Mouse (Mus musculus) midbrain, embryonic 11.5 days (tissue): ENCODE data around the gene 4930524B15Rik. TPM values are rescaled to one million over a fixed set of nuclear protein-coding genes. Genes with fewer than 3 reads are reported as not detected.

Experiments used
- ATAC-seq: fragments of 200-750 bp; cut with Nextera tagmentation; 2 replicates; pipeline ENCODE4 v1.8.0; 2017; ENCODE audit warnings: moderate TSS enrichment, moderate library complexity; ENCODE audit not compliant: low FRiP score
- DNase-seq: peaks from one replicate; pipeline ENCODE4 v3.0.0; 2015; ENCODE audit warnings: low spot score; ENCODE audit errors: missing footprints
- H3K27ac ChIP-seq: fragments of 300-500 bp; sonication (generic); 2 replicates; pipeline ENCODE4 v1.5.1; 2014; ENCODE audit warnings: low read depth, low read length
- H3K27me3 ChIP-seq: fragments of 300-500 bp; sonication (generic); 2 replicates; pipeline ENCODE4 v1.6.1; 2014; ENCODE audit warnings: mild to moderate bottlenecking, low read length, moderate library complexity, mixed read lengths; ENCODE audit not compliant: control insufficient read depth, insufficient read depth
- H3K36me3 ChIP-seq: fragments of 300-500 bp; sonication (generic); 2 replicates; pipeline ENCODE4 v1.6.1; 2014; ENCODE audit warnings: mild to moderate bottlenecking, low read length, moderate library complexity, mixed read lengths; ENCODE audit not compliant: control insufficient read depth, insufficient read depth
- H3K4me1 ChIP-seq: fragments of 300-500 bp; sonication (generic); 2 replicates; pipeline ENCODE4 v1.6.1; 2014; ENCODE audit warnings: low read length; ENCODE audit not compliant: control insufficient read depth, insufficient read depth
- H3K4me2 ChIP-seq: fragments of 300-500 bp; sonication (generic); 2 replicates; pipeline ENCODE4 v1.6.1; 2014; ENCODE audit warnings: mild to moderate bottlenecking, moderate library complexity
- H3K4me3 ChIP-seq: fragments of 300-500 bp; sonication (generic); 2 replicates; pipeline ENCODE4 v1.5.1; 2014; ENCODE audit warnings: low read depth, low read length
- H3K9ac ChIP-seq: fragments of 300-500 bp; sonication (generic); 2 replicates; pipeline ENCODE4 v1.6.1; 2014; ENCODE audit warnings: low read length
- H3K9me3 ChIP-seq: fragments of 300-500 bp; sonication (generic); 2 replicates; pipeline ENCODE4 v1.6.1; 2016; ENCODE audit warnings: low read length; ENCODE audit not compliant: control insufficient read depth
- WGBS: fragments of 180-500 bp; shearing (Covaris S2); extraction: QIAGEN DNeasy Blood & Tissue Kit; methylation state at CpG from one replicate; pipeline ENCODE4 v1.1.7; 2014; 5-methylcytosine and 5-hydroxymethylcytosine counted together
- polyA plus RNA-seq: library from polyadenylated mRNA; unstranded; fragments of >200 nt; fragmentation: Nextera tagmentation; extraction: Ambion mirVana; gene quantifications from 2 replicates; pipeline ENCODE4 v1.2.1, GENCODE M21; 2014

Gene 4930524B15Rik
- polyA plus RNA-seq = 0.22 and 0.39 TPM in 2 replicates

GRCm38 (mm10) chr11:31965256-31966134 is at the start of gene 4930524B15Rik:
4930524B15Rik (plus strand) TSS chr11:31965592.
- Histone ChIP-seq H3K4me1 (peaks cover 2% of the 10 kb centered on the region; the same call in 1 of the 2 replicates), H3K9me3 (no peaks in the 10 kb centered on the region), H3K27ac (no peak within 1 kb of the TSS), H3K36me3 (no peaks in the 10 kb centered on the region), H3K27me3 (no peaks in the 10 kb centered on the region), H3K4me2 (peak within 1 kb of the TSS; percentile 41), H3K4me3 (peak within 1 kb of the TSS; percentile 21), H3K9ac (peak within 1 kb of the TSS; percentile 63)
- 40% methylated on average over 49 of the region's 49 CpGs for WGBS
- ATAC-seq (peak; percentile 70), DNase-seq (peak; percentile 90)

- Histone ChIP-seq H3K4me2 (no peak overlapping the region), H3K9me3 (no peaks in the 10 kb centered on the region), H3K4me3 (no peak overlapping the region), H3K27me3 (no peaks in the 10 kb centered on the region), H3K36me3 (no peaks in the 10 kb centered on the region; the same call in 1 of the 2 replicates), H3K4me1 (no peaks in the 10 kb centered on the region), H3K27ac (no peak overlapping the region), H3K9ac (no peak overlapping the region)
- no peak for DNase-seq
- no peak for ATAC-seq
- WGBS = 89% methylated on average over 1 of the region's 1 CpGs
Measured at GRCm38 (mm10) chr11:31917769-31918168, 47.6 kb upstream of the 4930524B15Rik start.

- no peaks in the 10 kb centered on the region for H3K4me1 ChIP-seq
- no peak overlapping the region for H3K4me3 ChIP-seq
- ATAC-seq (no peak), DNase-seq (no peak)
- H3K9ac ChIP-seq = no peak overlapping the region
- no peaks in the 10 kb centered on the region for H3K36me3 ChIP-seq
- WGBS = 96% methylated on average over 10 of the region's 10 CpGs
- no peak overlapping the region for H3K27ac ChIP-seq
- no peak overlapping the region for H3K4me2 ChIP-seq
- H3K27me3 ChIP-seq = no peaks in the 10 kb centered on the region
- H3K9me3 ChIP-seq = no peaks in the 10 kb centered on the region
Measured at GRCm38 (mm10) chr11:31930051-31930450, 35.3 kb upstream of the 4930524B15Rik start.

GRCm38 (mm10) chr11:31935652-31936051 is 29.7 kb upstream of the 4930524B15Rik start:
- Histone ChIP-seq H3K27ac (no peak overlapping the region), H3K9me3 (no peaks in the 10 kb centered on the region), H3K36me3 (no peaks in the 10 kb centered on the region), H3K4me3 (no peak overlapping the region), H3K4me2 (no peak overlapping the region), H3K9ac (no peak overlapping the region), H3K27me3 (no peaks in the 10 kb centered on the region), H3K4me1 (no peaks in the 10 kb centered on the region)
- DNase-seq (no peak), ATAC-seq (no peak)
- WGBS = 60% methylated on average over 4 of the region's 4 CpGs

GRCm38 (mm10) chr11:31936910-31937525 is 28.4 kb upstream of the 4930524B15Rik start:
- Histone ChIP-seq H3K4me3 (no peak overlapping the region), H3K4me1 (peaks cover 7% of the 10 kb centered on the region), H3K4me2 (no peak overlapping the region), H3K27ac (no peak overlapping the region), H3K36me3 (no peaks in the 10 kb centered on the region), H3K9ac (no peak overlapping the region), H3K27me3 (no peaks in the 10 kb centered on the region), H3K9me3 (no peaks in the 10 kb centered on the region)
- DNase-seq = no peak
- 91% methylated on average over 10 of the region's 10 CpGs for WGBS
- no peak for ATAC-seq

- Histone ChIP-seq H3K9ac (peak overlapping the region; percentile 12), H3K27ac (no peak overlapping the region)
- WGBS = 78% methylated on average over 13 of the region's 13 CpGs
Measured at GRCm38 (mm10) chr11:31940898-31941639, 24.3 kb upstream of the 4930524B15Rik start.

GRCm38 (mm10) chr11:31941640-31942638 is 23.5 kb upstream of the 4930524B15Rik start:
- no peak for DNase-seq
- no peak overlapping the region for H3K4me2 ChIP-seq
- no peaks in the 10 kb centered on the region for H3K27me3 ChIP-seq
- H3K9ac ChIP-seq = no peak overlapping the region
- peak; percentile 38; the same call in 1 of the 2 replicates for ATAC-seq
- no peak overlapping the region for H3K4me3 ChIP-seq
- 82% methylated on average over 4 of the region's 4 CpGs for WGBS
- peaks cover 7% of the 10 kb centered on the region for H3K4me1 ChIP-seq
- no peaks in the 10 kb centered on the region for H3K36me3 ChIP-seq
- no peaks in the 10 kb centered on the region for H3K9me3 ChIP-seq
- no peak overlapping the region for H3K27ac ChIP-seq

More at GRCm38 (mm10) chr11:31940898-31941639, 24.3 kb upstream of the 4930524B15Rik start:
- peak; percentile 73 for ATAC-seq
- Histone ChIP-seq H3K9me3 (no peaks in the 10 kb centered on the region), H3K4me2 (no peak overlapping the region), H3K4me1 (peaks cover 7% of the 10 kb centered on the region), H3K4me3 (no peak overlapping the region), H3K27me3 (no peaks in the 10 kb centered on the region), H3K36me3 (no peaks in the 10 kb centered on the region)
- peak; percentile 86 for DNase-seq

GRCm38 (mm10) chr11:31945471-31945870 is 19.9 kb upstream of the 4930524B15Rik start:
- ATAC-seq (no peak), DNase-seq (no peak)
- Histone ChIP-seq H3K4me3 (no peak overlapping the region), H3K27ac (no peak overlapping the region), H3K36me3 (no peaks in the 10 kb centered on the region), H3K4me2 (no peak overlapping the region), H3K9me3 (no peaks in the 10 kb centered on the region), H3K27me3 (no peaks in the 10 kb centered on the region; the same call in 1 of the 2 replicates), H3K4me1 (peaks cover 7% of the 10 kb centered on the region), H3K9ac (no peak overlapping the region)
- 89% methylated on average over 3 of the region's 3 CpGs for WGBS
